Mouse (Mus musculus): ENCODE measurements around the gene Slc24a3.

Slc24a3 gene

DNA sequence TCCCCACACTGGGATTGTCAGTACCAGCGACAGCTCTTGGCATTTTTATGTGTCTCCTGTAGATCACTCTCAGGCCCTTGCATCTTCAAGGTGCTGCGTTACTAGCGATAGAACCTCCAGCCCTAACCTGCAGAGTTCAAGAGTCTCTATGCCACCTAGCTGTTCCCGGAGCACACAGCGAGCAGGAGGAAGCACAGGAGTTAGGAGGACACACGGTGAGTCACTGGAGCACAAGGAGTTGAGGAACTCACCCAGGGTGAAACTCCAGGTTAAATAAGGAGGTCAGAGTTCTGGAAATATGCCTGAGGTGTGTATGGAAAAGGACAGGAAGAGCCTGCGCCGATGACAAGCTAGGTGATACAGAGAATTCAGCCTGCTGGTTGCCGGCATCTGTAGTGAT, 513.2 kb downstream of the Slc24a3 start:
- DNase-seq (ENCODE audit: low read depth, low spot score): no peak

DNA sequence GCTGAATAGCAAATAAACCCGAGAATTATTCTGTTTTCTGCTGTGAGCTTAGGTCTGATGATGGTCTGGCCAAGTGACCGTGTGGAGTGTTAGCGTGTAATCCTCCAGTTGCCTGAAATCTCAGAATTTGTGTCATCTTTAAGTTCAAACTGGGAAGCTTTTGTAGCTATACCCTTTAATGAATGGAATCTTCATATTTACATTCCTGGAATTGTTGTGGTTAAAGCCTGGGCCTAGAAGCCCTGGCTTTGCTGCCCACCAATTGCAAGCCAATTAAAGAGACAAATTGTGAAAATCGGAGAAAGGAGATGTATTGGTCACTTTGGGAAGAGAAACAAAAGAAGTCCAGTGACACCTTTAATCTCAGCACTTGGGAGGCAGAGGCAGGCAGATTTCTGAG, 514.1 kb downstream of the Slc24a3 start:
- DNase-seq (ENCODE audit: low read depth, low spot score): no peak

DNA sequence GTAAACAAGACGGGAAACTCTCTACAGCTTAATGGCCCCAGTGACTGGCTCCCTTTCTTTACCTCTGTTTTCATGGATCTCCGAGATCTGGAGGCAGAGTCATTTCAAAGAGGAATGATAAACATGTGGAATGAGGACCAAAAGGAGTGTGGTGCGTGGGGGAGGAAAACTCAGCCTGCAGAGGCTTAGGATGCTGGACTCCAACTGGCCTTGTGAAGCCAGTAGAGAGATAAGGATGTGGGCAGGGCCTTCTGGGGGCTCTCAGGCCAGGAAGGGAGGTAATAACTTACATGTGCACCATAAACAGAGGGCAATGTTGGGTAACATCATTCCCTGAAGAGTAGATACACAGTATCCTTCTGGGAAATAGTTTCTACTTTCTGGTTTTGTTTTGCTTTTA, 515.4 kb downstream of the Slc24a3 start:
- DNase-seq (ENCODE audit: low read depth, low spot score): no peak

DNA sequence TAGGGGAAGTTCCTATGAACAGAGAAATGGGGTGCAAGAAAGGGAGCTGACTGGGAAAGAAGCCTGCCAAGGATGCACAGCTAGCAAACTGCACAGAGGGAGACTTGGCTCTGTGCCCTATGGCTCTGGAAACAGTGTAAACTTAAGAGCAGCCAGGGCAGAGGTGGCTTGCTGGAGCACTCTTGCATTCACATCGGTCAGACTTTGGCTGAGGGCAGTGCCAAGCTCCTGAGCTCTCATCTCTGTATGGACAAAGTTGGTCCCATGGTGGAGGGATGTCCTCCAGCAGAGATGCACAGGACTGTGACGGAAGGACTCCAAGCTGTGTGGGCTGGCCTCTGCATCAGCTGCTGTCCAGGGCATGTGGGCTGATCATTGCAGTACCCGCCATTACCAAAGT, 516.0 kb downstream of the Slc24a3 start:
- no peak for DNase-seq (ENCODE audit: low read depth, low spot score)

DNA sequence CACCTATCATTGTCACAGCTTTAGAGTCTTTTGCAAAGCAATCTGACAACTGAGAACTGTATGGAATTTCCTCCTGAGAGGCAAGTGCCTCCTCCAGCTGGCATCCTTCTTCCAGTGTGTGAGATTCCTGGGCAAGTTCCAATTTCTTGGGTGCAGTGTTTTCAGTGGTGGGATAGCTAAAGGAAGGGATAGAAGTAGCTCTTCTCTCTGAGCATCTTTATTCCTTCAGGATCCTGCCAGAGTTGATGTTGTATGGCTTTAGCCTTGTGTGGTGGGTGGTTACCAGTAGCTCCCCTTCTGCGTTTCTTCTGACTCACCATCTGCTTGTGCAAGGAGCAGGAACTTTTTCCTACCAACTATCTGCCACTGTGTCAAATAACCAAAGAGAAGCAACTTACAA, 516.6 kb downstream of the Slc24a3 start:
- DNase-seq (ENCODE audit: low read depth, low spot score): no peak

DNA sequence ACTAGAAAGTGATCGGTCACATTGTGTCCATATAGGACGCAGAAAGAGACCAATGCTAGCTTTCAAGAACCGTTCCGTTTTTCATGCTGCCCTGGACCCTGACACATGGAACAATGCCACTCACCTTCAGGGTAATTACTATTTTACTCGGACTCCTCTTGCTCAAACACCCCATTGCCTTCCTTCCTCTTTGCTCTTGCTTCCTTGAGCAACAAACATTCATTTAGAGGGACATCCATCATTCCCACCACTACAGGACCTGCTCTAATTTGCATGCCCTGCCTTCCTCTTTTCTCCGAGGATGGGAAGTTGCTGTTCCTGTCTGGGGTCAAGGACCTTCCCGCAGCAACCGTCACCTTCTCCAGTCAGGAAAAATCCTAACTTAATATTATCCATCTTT, 517.3 kb downstream of the Slc24a3 start:
- DNase-seq (ENCODE audit: low read depth, low spot score): no peak

DNA sequence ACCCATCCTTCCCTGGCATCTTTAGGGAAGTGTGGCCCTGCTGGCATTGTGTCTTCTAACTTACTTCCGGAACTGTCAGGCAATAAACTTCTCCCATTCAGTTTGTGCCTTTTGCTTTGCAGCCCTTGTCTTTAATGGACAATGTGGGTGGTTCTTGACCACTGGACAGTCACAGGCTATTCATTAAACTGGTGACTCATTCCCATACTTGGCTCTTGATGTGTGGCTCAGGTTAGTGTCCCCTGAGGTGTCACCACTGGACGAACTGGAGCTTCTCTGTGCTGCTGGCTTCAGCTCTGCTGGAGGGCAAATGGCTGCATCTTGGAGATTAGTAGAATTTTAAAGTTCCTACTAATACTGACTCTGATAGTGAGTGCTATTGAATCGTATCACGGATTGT, 518.5 kb downstream of the Slc24a3 start:
- no peak for DNase-seq (ENCODE audit: low read depth, low spot score)

DNA sequence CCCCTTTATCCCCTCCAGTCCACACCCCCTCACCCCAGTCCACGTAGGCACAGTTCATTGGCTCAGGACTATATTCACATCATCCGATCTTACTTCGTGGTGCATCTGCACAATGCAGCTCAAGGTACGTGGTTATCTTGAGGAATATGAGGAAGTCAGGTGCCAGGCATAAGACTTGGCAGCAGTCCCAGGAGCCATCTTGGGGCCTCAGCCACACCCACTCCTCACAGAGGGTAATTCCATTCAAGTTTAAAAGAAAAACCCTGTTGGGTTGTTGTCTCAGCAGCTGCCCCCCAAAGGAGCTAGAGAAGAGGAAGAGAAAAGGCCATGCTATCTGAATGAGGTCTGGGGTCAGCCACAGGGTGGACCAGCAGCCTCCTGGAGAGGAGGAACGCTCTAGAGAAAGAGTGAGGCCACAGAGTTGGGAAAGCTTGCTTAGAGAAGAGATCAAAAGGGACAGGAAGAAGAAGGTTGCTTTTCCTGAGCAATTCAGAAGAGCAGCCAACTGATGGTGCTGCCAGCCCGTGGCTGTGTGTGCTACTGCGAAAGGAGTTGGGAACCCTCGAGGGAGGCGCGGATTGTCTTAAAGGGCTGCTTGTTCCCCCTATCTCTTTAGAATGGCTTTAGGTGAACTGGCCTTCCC, 523.9 kb downstream of the Slc24a3 start:
- no peak for DNase-seq (ENCODE audit: low read depth, low spot score)
